Mouse (Mus musculus) gastrocnemius, postnatal 25 days (tissue): ENCODE data around the gene Elp4. TPM values are rescaled to one million over a fixed set of nuclear protein-coding genes. Genes with fewer than 3 reads are reported as not detected.

Source experiments
- DNase-seq: peaks from one replicate; pipeline ENCODE4 v3.0.0; 2022
- total RNA-seq, 2 experiments: library from RNA; stranded (reverse); gene quantifications; 1 replicate in 1 of 2; 2 replicates in 1 of 2; pipeline ENCODE4 v1.2.3; 2021

The Elp4 gene
- total RNA-seq, 2 experiments from 2014 or later = 6.8 to 8.7 TPM

DNA sequence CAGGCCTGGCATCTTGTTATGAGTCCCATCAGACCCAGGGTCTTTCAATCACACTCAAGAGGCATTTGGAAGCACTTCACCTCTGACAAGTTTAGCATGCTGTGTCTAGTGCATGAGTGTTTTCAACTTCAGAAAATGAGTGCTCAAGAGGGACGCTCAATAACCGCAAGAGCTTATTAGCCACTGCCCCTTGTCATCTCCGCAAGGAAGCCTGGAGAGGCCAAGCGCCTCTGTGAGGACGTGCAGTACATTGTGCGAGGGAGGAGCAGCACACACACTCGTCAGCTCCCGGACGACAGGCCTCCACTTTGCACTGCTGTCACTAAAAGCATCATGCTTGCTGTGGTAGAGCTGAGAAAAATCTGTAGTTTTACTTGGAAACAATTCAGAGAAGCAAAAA is 177.7 kb downstream of the Elp4 start:
- no peak for DNase-seq

DNA sequence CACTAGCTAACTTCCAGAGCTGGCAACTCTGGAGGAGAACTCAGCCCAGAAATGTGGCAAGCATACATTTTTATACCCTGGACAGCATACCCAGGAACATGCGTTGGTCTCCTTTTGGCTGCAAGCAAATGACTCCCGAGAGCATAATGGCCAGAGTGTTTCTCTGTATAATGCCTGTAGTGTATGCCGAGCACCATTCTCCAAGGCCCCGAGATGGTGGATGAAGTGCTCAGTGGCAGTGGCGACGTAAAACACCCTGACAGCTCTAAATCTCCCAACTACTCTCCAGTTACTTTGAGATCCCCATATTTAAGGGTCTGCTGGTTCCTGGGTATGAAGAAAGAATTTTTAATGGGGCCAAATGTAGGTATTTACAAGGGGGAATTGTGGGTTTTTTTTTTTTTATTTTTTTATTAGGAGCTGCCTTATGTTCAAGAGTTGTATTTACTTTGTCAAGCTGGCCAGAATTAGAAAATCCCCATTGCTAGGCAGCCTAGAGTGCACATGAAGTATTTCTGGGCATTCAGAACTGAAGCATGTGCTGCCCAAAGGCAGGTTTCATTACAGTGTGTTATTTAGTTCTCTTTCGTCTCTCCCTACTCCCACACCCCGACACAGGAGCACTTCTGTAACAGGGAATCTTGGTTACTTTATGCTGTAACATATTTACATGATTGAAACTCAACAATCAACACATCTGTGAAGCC is 188.8 kb downstream of the Elp4 start:
- DNase-seq = no peak

DNA sequence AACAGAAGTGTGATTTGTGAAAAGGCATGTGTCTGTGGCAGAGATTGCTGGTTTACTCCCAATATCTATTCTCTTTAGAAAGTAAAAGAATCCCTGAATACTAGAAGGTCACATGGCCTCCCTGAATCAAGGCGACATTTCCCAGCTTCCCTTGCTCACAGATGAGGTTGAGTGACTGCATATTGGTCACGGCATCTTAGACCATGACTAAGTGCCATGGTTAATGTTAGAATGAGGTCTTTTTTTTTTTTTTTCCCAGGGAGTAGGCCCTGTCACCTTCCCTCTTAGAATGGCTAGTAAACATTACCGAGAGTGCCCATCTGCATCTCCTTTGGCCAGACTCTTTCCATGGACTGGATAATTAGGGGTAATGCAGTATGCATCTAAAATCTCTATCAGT is 193.9 kb downstream of the Elp4 start:
- no peak for DNase-seq

DNA sequence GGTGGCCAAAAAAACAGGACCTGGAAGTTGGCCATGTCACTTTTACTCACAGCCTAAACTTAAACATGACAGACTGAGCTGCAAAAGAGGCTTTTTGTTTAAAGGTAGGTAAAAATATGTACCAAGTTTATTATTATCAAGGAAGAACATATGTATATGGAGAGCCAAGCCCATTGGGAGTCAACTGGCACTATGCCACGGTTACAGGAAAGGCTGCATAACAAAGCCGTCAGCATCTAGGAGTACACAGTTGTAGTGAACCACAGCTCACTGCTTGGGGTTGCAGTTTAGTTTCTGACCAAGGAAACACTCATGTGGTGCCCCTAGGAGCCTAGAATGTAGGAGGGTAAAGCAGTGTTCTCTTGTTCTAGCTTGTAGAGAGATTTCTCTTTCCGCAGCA is 195.2 kb downstream of the Elp4 start:
- DNase-seq = no peak

DNA sequence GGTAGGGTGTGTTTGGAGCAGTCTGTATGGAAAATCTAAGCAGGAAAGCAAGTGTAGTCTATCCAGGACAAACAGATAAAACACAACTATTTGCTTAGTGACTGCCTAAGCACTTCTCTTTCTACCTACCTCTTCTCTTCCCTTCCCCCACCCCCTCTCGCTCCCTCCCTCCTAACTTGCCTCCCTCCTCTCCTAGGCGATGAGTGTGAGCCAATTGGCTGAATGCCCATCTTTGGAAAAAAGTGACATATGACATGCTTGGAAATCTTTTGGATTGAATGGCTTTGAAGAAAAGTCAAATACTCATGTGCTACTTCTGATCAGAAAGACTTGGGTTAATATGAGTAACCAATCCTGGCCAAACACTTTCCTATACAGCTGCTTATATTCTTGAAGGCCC is 199.0 kb downstream of the Elp4 start:
- no peak for DNase-seq

DNA sequence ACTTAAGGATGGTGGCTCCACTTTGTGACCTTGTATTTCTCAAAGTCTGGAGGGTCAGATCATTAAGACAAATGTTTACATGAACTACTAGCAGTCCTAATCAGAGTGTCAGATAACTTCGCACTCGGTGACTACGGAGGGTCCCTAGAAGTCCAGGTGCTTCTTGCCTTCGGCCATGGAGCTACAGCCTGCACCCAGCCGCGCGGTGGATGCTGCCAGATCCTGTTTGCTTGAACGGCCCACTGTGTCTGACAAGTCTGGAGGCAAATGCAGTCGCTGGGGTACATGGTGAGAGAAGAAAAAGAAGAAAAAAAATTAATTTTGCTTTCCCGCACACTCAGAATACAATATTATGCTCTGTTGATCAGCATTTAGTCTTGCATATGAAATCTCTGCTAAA is 201.8 kb downstream of the Elp4 start:
- no peak for DNase-seq

DNA sequence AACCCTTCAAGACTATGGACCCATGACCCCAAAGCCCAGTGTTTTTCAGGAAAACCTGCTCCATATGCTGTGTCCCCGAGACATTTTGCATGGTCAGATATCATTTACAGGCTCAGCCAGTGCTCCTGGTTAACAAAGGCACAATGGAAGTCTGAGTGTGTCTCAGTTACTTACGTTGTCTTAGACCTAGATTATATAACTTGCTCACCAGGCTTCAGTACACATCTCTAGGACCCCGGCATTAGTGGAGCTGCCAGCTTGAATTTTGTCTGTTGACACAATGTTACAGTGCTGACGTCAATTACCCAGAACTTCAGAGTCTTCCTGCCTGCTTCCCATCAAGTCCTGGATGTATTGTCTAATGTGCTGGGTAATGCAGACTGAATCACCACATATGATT is 202.6 kb downstream of the Elp4 start:
- DNase-seq = no peak

DNA sequence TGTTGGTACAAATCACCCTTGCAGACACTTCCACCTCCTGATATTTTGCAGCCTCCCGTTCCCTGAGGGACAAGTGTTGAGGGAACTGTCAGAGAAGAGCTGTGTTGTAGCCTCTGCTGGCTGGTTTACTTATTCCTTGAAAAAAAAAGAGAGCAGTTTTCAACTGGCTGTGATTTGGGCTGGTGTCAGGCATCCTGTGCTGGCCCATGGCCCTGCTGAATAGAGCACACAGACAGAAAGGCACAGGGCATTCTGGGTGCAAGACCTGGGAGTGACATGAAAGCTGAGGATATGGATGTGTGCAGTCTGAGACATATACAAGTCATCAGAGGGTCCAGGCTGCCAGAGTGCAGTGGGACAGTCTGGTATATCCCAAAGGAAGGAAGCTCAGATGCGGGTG is 205.7 kb downstream of the Elp4 start:
- DNase-seq = no peak

DNA sequence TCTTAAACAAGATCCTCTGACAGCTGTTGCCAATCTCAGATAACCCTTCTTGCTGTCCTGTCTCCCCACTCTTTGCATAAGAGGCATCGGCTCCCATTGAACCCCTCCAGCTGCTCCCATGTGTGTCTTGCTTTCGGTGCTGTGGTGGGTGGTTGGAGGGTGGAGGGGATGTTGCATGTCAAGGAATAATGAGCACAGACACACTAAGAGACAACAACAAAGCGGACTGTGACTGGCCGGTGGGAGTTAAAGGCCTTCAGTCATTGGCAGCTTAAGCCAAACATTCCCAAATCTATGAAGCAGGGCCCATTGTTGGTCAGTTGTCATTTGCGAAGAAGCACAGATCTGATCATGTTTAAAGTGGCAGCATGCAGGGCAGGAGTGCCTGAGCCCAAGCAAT is 206.6 kb downstream of the Elp4 start:
- DNase-seq = no peak

DNA sequence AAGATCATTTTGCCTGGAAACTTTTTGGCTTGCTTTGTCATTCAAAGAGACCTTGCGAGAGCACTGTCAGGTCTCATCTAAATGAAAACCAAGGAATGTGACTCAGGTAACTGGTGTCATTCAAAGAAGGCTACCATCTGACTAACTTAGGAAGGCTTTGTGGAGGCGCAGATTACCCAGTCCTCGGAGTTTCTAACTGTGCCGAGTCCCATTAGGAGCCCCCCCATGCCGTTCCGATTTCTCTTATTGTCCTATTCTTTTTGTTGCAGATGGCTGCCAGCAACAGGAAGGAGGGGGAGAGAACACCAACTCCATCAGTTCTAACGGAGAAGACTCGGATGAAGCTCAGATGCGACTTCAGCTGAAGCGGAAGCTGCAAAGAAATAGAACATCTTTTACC is 213.1 kb downstream of the Elp4 start:
- no peak for DNase-seq

DNA sequence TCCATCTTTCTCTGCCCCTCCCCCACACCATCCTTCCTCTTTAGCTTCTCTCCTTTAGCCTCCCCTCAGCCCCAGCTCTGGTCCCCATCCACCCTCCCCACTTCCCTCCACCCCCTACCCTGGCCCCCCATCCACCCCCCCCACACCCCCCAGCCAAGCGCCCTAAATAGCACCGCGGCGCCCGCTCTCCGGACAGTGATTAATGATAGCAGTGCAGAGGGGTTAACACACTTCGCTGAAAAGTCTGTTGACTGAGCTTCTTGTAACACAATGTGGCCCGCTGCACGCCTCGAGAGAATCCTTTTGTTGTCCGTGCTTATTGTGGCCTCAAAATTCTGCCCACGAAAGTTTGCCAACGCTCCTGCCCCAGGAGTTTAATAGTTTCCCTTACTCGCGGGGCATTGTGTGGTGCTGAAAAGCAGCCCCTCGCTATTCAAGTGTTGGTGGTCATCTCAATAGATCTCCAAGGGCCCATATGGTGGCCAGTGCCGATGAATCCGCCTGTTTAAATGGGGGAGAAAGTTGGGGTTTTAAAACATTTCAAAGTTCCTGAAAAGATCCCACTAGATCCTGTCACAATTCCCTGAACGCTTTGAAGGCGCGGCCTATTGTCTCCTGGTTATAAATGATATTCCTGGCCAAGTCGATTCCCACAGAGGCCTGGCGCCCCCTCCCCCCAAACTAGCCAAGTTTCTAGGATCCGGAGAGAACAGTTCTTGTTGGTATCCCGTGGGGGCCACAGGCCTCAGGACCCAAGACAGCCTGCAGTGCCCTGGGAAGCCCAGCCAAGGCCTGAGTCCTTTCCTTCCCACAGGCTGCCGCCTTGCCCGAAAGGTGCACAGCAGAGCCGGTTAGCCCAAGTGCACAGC is 214.4 kb downstream of the Elp4 start:
- DNase-seq = no peak

DNA sequence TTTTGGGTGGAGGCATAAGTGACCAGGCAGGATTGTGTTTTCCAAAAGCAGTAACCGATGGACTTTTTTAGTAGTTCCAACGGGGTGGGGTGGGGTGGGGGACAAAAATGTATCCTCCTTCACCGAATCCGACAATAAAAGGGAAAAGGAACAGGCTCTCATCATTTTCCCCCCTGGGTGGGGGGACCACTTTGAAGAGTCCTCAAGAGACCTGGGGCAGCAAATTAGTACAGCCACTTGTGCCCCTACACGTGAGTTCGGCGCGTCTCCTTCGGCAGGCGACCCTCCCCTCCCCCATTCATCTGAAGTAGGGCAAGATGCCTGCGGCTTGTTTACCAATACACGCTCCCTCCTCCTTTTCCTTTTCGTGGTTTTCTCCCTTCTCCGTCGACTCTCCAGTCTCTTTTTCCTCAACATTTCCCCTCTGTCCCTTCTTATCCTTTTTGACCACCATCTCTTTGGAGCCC is 215.0 kb downstream of the Elp4 start:
- no peak for DNase-seq

DNA sequence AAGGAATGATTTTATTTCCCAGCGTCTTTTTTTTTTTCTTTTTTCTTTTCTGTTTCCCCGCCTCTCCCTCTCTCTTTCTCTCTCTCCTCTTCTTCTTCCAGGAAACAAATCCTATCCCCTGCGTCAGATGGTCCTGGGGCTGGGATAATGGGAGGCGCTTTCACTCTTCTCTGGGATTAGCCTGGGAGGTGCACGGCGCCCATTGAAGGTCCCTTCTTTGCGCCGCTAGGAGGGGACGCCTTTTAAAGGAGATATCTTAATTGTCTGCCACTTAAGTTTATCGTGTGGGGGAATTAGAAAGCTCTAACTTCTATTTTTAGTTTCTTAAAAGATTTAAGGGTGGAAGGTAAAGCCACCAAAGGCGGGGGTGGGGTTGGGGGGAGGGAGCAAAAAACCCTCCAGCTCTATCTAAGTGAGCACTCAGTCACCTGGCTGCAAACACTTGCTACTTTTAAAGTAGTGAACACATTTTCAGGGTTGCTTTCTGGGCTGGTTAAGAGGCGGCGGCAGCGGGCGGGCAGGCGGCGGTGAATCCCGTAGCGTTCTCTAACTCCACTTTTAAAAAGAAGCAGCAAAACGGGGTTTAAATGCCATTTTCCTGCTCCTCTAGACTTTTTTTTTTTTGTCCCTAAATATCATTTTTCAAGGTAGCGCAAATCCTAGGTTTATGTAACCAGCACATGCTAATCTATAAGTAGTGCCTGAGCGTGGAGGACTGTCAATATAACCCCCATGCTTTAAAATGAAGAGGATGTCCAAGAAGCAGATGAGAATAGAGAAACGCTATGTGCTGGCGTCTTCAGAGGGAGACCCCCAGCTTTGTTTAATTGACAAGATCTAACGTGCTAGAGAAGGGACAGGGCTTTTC is 215.7 kb downstream of the Elp4 start:
- DNase-seq = no peak

DNA sequence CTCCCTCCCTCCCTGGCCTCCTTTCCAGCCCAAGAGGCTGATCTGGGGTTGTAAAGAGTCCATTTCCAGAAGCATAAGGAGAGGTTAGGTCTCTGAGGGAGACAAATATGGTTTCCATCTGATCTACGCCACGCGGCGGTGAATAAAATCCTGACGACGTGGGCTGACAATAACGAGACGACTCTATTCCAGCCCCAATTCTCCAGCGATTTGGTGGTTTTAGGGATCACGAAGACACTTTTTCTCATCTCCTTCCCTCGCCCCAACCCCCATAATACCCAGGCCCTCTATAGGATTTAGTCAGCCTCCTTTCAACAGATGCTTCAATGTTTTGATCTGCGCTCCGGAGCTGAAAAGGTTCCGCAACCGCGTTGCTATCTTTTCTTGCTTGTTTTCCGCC is 216.4 kb downstream of the Elp4 start:
- no peak for DNase-seq

DNA sequence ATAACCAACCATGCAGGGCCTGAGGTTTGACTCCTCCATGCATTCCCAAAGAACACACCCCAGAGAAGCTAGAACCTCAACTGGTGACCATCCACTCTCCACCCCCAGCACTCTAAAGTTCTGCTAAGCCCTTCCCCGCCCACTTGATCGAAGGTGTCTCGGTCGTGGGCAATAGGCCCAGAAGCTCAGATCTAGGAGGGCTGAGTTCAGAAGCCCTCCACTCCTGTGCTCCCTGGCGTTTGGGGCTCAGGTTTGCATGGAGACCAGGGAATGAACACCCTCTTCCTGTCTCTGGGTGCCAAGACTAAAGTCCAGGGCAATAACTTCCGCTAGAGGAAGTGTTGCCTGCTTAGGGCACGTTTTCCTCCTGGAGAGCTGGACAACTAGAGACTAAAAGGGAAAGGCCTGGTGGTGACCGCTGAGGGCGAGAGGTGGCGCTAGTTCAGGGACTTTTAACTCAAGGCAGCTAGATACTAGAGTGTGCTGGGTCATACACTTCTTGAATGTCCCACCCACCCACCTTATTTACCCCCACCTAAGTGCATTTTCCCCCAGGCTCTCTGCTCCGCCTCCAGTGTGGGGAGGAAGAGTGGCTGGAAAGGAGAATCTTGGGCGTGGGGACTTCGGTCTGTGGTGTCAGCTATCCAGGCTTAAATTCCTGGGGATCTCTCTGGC is 216.9 kb downstream of the Elp4 start:
- no peak for DNase-seq

DNA sequence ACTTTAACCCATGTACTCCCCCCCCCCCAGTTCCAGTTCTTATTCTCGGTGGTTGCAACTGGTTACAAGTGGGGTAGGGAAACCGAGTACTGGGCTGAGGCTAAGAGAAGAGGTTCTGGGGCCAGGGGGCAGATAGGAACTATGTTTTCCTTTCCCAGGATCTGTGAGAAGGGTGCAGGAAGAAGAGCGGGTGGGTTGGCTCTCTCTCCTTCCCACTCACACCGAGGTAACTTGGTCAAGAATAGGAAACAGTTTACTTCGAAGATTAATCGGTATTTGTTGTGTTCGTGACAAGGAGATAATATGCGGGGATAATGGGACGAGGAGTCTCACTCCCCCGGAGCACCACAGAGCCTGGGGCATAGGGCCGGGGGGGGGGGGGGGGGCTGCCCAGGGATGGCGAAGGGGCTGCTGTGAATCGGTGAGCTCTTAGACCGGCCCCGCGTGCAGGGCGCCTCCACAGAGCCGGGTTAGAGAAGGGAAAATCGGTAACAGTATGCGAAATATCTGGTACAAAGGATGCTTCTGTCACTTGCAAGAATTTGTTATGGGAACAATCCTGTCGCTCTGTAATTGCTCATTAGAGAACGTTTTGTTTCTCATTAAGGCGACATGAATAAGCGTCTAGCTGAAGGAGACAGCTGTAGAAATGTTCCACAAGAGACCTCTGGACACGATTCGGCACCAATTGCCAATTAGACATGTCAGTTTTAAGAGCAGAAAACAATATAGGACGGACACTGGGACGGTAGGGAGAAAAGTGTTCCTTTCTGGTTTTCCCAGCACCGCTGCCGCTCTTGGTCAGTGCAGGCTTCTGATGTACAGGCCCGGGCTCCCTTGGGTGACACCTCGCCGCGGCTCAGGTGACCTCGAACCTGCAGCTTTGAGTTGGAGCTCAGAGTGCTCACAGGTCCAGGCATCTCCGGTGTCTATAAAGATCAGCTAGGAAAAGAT is 217.7 kb downstream of the Elp4 start:
- no peak for DNase-seq

DNA sequence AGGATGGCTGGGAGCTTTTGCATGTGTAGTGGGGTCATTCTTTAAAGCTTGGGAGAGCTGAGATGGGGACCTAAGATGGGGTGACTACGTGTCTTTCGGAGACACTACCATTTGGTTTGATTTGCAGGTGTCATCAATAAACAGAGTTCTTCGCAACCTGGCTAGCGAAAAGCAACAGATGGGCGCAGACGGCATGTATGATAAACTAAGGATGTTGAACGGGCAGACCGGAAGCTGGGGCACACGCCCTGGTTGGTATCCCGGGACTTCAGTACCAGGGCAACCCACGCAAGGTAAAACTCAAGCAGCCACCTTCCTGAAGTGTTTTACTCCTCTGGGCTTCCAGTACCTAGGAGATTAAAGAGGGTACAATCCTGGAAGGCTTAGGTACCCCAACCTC is 218.7 kb downstream of the Elp4 start:
- DNase-seq = no peak

DNA sequence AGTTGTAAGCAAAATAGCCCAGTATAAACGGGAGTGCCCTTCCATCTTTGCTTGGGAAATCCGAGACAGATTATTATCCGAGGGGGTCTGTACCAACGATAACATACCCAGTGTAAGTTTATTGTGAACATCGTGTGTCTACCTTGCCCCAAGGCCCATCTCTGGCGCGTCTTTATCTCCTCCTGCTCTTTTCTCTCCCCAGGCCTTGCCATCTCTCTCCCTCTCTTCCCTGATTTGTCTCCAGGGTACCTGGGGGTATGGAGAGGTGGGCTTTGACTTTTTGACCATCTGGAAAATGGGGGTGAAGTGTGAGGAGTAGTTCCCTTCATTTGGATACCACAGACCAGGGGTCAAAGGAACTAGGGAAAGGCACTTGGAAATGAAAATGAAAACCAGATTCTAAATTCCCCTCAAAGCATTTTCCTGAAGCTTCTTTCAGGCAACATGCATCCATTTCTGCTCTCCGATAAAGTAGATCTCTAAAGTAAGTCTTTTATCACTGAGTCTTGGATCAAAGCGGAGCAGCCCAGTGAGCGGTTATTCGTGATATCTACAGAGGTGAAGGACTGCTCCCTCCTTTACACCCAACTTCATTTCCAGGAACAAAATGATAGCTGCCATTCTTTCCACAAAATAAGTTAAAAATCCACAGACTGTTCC is 219.2 kb downstream of the Elp4 start:
- DNase-seq = no peak

DNA sequence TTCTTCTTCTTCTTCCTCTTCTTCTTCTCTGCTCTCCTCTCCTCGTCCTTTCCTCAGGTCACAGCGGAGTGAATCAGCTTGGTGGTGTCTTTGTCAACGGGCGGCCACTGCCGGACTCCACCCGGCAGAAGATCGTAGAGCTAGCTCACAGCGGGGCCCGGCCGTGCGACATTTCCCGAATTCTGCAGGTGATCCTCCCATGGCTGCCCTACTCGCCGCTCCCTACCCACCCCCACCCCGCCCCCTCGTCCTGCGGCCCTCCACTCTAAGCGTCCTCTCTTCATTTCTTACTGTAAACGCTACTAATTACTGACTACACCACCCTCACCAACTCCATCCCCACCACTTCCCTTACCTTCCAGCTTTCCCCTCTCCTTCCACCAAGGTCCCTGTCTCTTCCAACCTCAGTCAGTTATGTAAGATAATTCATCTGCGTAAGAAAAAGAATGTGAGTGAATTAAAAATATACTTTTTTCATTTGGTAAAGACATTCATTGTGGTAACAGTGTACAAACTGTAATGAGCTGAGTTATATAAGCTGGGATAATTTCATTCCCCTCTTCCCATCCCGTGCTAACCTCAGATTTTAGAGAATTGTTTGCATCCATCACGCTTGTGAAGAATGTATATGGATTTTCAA is 220.5 kb downstream of the Elp4 start:
- no peak for DNase-seq
